Mouse (Mus musculus) ES-Bruce4 (cell line): ENCODE measurements at regions not wholly inside any gene's neighbourhood (a gene's known extent, or its start where the extent isn't known, plus 50 kb on each side); places are given as distances from the start of the nearest gene placed in this dataset.

ENCODE experiments used
- CTCF ChIP-seq: IDR thresholded peaks from one replicate; pipeline ENCODE4 v1.8.1; 2011; ENCODE audit warnings: low read depth, low read length
- POLR2A ChIP-seq: IDR thresholded peaks from one replicate; pipeline ENCODE4 v1.8.1; 2011; ENCODE audit warnings: low read length; ENCODE audit not compliant: insufficient read depth

DNA sequence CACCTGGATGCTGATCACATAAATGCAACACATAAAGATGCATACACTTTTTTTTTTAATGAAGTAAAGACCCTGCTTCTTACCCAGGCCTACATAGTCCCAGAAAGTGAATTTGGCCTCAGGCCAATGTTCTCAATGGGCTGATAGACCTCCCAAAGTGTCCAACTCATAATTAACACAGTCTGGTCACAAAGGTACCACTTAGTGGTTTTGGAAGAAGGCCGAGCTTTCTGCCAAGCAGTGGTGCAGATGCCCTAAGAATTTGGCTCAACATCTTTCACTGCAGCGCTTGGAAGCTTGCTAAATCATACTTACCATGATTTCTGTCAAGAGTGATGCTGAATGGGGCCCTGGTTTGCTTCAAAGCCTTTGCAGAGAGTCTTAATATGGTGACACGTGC lies 706.4 kb upstream of the Rag2 start:
- TF ChIP-seq CTCF (no peak), POLR2A (no peak)
